ENCODE assay signal across 11 mouse cellular contexts in genomic region chr6:77578612-77579011, GRCm38 (mm10).
DNase-seq lines count a peak whose midpoint lies in the region; ATAC-seq and TF ChIP-seq lines count a peak whose summit lies in the region.
"Had no signal": no experiment of that assay in that cellular context is flagged by ENCODE, and none has a peak within 500 bp of the region (broad histone marks: within the 10 kb centered on the region; RNA-seq: fewer than 3 reads in every experiment).

No protein-coding gene starts in this region.

- H3K4me1 ChIP-seq in hindbrain, postnatal 0 days (ENCODE audit: insufficient read depth, low read length), result no peaks in the 10 kb centered on the region
- H3K4me1 ChIP-seq in hindbrain, embryonic 14.5 days (replicated peaks; ENCODE audit: control insufficient read depth, insufficient read depth, low read length), result no peaks in the 10 kb centered on the region
- H3K4me1 ChIP-seq in lung, embryonic 14.5 days (ENCODE audit: insufficient read depth), result no peaks in the 10 kb centered on the region
- H3K4me1 ChIP-seq: liver, embryonic 13.5 days; stomach, embryonic 15.5 days had no signal

- H3K4me3 ChIP-seq in hindbrain, postnatal 0 days (ENCODE audit: low read length), result no peak overlapping the region
- no peak overlapping the region for H3K4me3 ChIP-seq in hindbrain, embryonic 14.5 days (replicated peaks; ENCODE audit: low read length)
- H3K4me3 ChIP-seq in lung, embryonic 14.5 days (ENCODE audit: low read depth, low read length), result no peak overlapping the region
- H3K4me3 ChIP-seq: liver, embryonic 13.5 days; stomach, embryonic 15.5 days had no signal

- no peaks in the 10 kb centered on the region for H3K9me3 ChIP-seq in hindbrain, postnatal 0 days (ENCODE audit: low read length)
- no peaks in the 10 kb centered on the region for H3K9me3 ChIP-seq in hindbrain, embryonic 14.5 days (ENCODE audit: control insufficient read depth, low read length)
- H3K9me3 ChIP-seq in lung, embryonic 14.5 days (ENCODE audit: low read depth, low read length), result no peaks in the 10 kb centered on the region
- H3K9me3 ChIP-seq: liver, embryonic 13.5 days; stomach, embryonic 15.5 days had no signal

- H3K27me3 ChIP-seq in hindbrain, postnatal 0 days (ENCODE audit: insufficient read depth, low read length), result no peaks in the 10 kb centered on the region
- no peaks in the 10 kb centered on the region for H3K27me3 ChIP-seq in hindbrain, embryonic 14.5 days (ENCODE audit: control insufficient read depth, insufficient read depth, low read length)
- H3K27me3 ChIP-seq in lung, embryonic 14.5 days (ENCODE audit: insufficient read depth, low read length), result no peaks in the 10 kb centered on the region
- H3K27me3 ChIP-seq: liver, embryonic 13.5 days; stomach, embryonic 15.5 days had no signal

- no peak for TF ChIP-seq POLR2A in brain, embryonic 14.5 days (IDR thresholded peaks at IDR 0.05; ENCODE audit: borderline replicate concordance, extremely low read depth, insufficient read depth, insufficient read length, poor library complexity, severe bottlenecking)

- 56% methylated on average over 1 of the region's 1 CpGs for WGBS in hindbrain, postnatal 0 days
- 80% methylated on average over 1 of the region's 1 CpGs for WGBS in hindbrain, embryonic 14.5 days
- WGBS in lung, embryonic 14.5 days, result 47% methylated on average over 1 of the region's 1 CpGs

- TF ChIP-seq CTCF in hindbrain, postnatal 0 days (IDR thresholded peaks at IDR 0.05; ENCODE audit: low read depth), result peak; percentile 61
- TF ChIP-seq CTCF in lung, embryonic 14.5 days (IDR thresholded peaks at IDR 0.05; ENCODE audit: low read depth), result peak; percentile 34
- TF ChIP-seq CTCF in brain, embryonic 14.5 days (IDR thresholded peaks at IDR 0.05; ENCODE audit: borderline replicate concordance, extremely low read depth, insufficient read depth, insufficient read length), result no peak

- DNase-seq in hindbrain, postnatal 0 days (ENCODE audit: low spot score), result peak; percentile 45
- DNase-seq in hindbrain, embryonic 14.5 days (ENCODE audit: low spot score), result no peak
- peak; percentile 46 for DNase-seq in lung, embryonic 14.5 days
- no peak for DNase-seq in lung, adult 18-20 months
- DNase-seq in brain, embryonic 14.5 days (ENCODE audit: low read depth), result peak; percentile 64
- peak; percentile 52 for DNase-seq in retina, postnatal 1 day
- no peak for DNase-seq in ovary, postnatal 10 days (ENCODE audit: low spot score)
- DNase-seq: adrenal gland, postnatal 36 days; liver, embryonic 13.5 days had no signal

- no peak overlapping the region for H3K4me2 ChIP-seq in hindbrain, postnatal 0 days (ENCODE audit: low read depth, low read length)
- H3K4me2 ChIP-seq in hindbrain, embryonic 14.5 days (replicated peaks), result no peak overlapping the region
- no peak overlapping the region for H3K4me2 ChIP-seq in lung, embryonic 14.5 days
- H3K4me2 ChIP-seq: liver, embryonic 13.5 days; stomach, embryonic 15.5 days had no signal

- H3K36me3 ChIP-seq in hindbrain, postnatal 0 days (ENCODE audit: insufficient read depth, low read length), result no peaks in the 10 kb centered on the region
- no peaks in the 10 kb centered on the region for H3K36me3 ChIP-seq in hindbrain, embryonic 14.5 days (replicated peaks; ENCODE audit: control insufficient read depth, insufficient read depth)
- H3K36me3 ChIP-seq in lung, embryonic 14.5 days (ENCODE audit: insufficient read depth), result no peaks in the 10 kb centered on the region
- H3K36me3 ChIP-seq: liver, embryonic 13.5 days; stomach, embryonic 15.5 days had no signal

- no peak for ATAC-seq in hindbrain, postnatal 0 days
- ATAC-seq in hindbrain, embryonic 14.5 days (ENCODE audit: low FRiP score), result no peak
- no peak for ATAC-seq in lung, embryonic 14.5 days (ENCODE audit: insufficient read depth)
- ATAC-seq: hindbrain, embryonic 16.5 days had no signal

- no peak overlapping the region for H3K27ac ChIP-seq in hindbrain, postnatal 0 days
- no peak overlapping the region for H3K27ac ChIP-seq in hindbrain, embryonic 14.5 days
- no peak overlapping the region for H3K27ac ChIP-seq in lung, embryonic 14.5 days (ENCODE audit: low read depth)
- H3K27ac ChIP-seq: liver, embryonic 13.5 days; stomach, embryonic 15.5 days had no signal

- no peak overlapping the region for H3K9ac ChIP-seq in hindbrain, postnatal 0 days (replicated peaks; ENCODE audit: low read length)
- no peak overlapping the region for H3K9ac ChIP-seq in hindbrain, embryonic 14.5 days
- no peak overlapping the region for H3K9ac ChIP-seq in lung, embryonic 14.5 days
- H3K9ac ChIP-seq: liver, embryonic 13.5 days; stomach, embryonic 15.5 days had no signal

Comparison
In these comparisons a context has a peak if more than half of its experiments do, and no peak if none do; other contexts are left out.
1. DNase-seq: peak in hindbrain, postnatal 0 days (single experiment), lung, embryonic 14.5 days (single experiment), brain, embryonic 14.5 days (single experiment) and retina, postnatal 1 day (single experiment); none in hindbrain, embryonic 14.5 days (single experiment), lung, adult 18-20 months (0 of 2) and ovary, postnatal 10 days (single experiment).